Mouse (Mus musculus): ENCODE data around the gene Eng. TPM values are rescaled to one million over a fixed set of nuclear protein-coding genes. Genes with fewer than 3 reads are reported as not detected.

Eng gene
- polyA plus RNA-seq (2017; shearing (Covaris generic)) = 0.26 TPM

GRCm38 (mm10) chr2:32646379-32647056, at the start of gene Eng:
Gene Eng, plus strand, starts transcription at chr2:32646595.

DNA sequence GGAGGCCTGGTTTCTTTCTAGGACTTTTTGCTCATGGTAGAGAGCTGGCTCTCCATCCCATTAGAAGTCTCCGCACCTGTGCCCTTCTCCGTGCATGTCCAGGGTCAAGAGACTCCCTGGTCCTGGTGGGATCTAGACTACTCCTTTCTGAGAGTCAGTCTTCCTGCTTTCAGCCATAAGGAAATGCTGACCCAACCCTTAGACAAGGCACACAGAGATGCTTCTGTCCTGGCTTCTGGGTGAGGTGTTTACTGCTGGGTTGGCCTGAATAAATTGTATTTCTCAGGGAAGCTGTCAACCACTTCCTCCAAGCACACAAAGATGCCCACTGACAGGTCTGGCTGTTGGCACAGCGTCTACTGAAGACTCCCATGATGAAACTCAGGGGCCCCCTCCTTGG, 47.0 kb upstream of the Eng start, which contains the start of gene St6galnac6:
Gene St6galnac6, plus strand, starts transcription at position 301 of the 400 bp plus-strand sequence.

DNA sequence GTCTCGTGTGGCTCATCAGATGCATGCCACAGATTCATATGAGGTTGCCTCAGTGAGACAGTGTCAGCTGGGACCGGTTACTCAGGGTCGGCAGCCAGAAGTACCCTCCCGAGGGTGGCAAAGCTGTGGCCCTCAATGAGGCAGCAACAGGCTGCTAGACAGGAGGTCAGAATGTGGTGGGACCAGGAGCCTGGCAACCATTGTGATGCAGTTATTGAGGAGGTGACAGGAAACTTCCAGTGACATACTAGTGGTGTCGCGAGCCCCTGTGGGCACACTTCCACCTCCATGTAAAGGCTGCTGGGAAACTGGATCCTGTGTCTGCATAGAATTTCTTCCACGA, 24.9 kb upstream of the Eng start, which contains the start of gene Ak1:
Gene Ak1, plus strand, starts transcription at position 242 of the 343 bp plus-strand sequence.

GRCm38 (mm10) chr2:32704021-32704421, 57.6 kb downstream of the Eng start, which contains the start of gene Fpgs:
Gene Fpgs, minus strand, starts transcription at chr2:32704145.

GRCm38 (mm10) chr2:32712934-32713817, 66.8 kb downstream of the Eng start, which contains the start of gene Cdk9:
Gene Cdk9, minus strand, starts transcription at chr2:32713076.

GRCm38 (mm10) chr2:32720681-32721229, 74.4 kb downstream of the Eng start, which contains the start of gene Sh2d3c:
Gene Sh2d3c, plus strand, starts transcription at chr2:32721055.

Other genes with a start within 250 kb of the Eng start
- gene Naif1, start 196.1 kb upstream of the Eng start, polyA plus RNA-seq (2017; shearing (Covaris generic)) = 12.0 TPM
- 103 TPM for gene Slc25a25, start 195.2 kb upstream of the Eng start, polyA plus RNA-seq (2017; shearing (Covaris generic))
- gene Fam102a, start 111.3 kb upstream of the Eng start, polyA plus RNA-seq (2017; shearing (Covaris generic)) = 153 TPM
- 76.8 TPM for gene Dpm2, start 75.7 kb upstream of the Eng start, polyA plus RNA-seq (2017; shearing (Covaris generic))
- not detected for gene Pip5kl1, start 71.8 kb upstream of the Eng start, polyA plus RNA-seq (2017; shearing (Covaris generic))
- gene 9430097D07Rik, start 70.9 kb upstream of the Eng start, polyA plus RNA-seq (2017; shearing (Covaris generic)) = not detected
- gene St6galnac4, start 59.5 kb upstream of the Eng start, polyA plus RNA-seq (2017; shearing (Covaris generic)) = 15.0 TPM
- gene St6galnac6, start 46.9 kb upstream of the Eng start, polyA plus RNA-seq (2017; shearing (Covaris generic)) = 1.1 TPM
- not detected for gene Ak1, start 24.8 kb upstream of the Eng start, polyA plus RNA-seq (2017; shearing (Covaris generic))
- gene Fpgs, start 57.5 kb downstream of the Eng start, polyA plus RNA-seq (2017; shearing (Covaris generic)) = 26.8 TPM
- gene Cdk9, start 66.5 kb downstream of the Eng start, polyA plus RNA-seq (2017; shearing (Covaris generic)) = 190 TPM
- 58.0 TPM for gene Sh2d3c, start 74.5 kb downstream of the Eng start, polyA plus RNA-seq (2017; shearing (Covaris generic))
- not detected for gene 6330409D20Rik, start 94.4 kb downstream of the Eng start, polyA plus RNA-seq (2017; shearing (Covaris generic))
- 41.5 TPM for gene Tor2a, start 110.6 kb downstream of the Eng start, polyA plus RNA-seq (2017; shearing (Covaris generic))
- gene Ttc16, start 129.0 kb downstream of the Eng start, polyA plus RNA-seq (2017; shearing (Covaris generic)) = not detected
- gene Ptrh1, start 129.2 kb downstream of the Eng start, polyA plus RNA-seq (2017; shearing (Covaris generic)) = 3.1 TPM
- gene Cfap157, start 137.8 kb downstream of the Eng start, polyA plus RNA-seq (2017; shearing (Covaris generic)) = not detected
- gene Stxbp1, start 200.7 kb downstream of the Eng start, polyA plus RNA-seq (2017; shearing (Covaris generic)) = 2.5 TPM
- gene Fam129b, start 229.5 kb downstream of the Eng start, polyA plus RNA-seq (2017; shearing (Covaris generic)) = 0.19 TPM